Mouse (Mus musculus) adrenal gland, postnatal 14 days (tissue): Measurements from ENCODE around the gene Cntnap5c. TPM values are rescaled to one million over a fixed set of nuclear protein-coding genes. Genes with fewer than 3 reads are reported as not detected.

ENCODE experiments used
- DNase-seq: peaks from one replicate; pipeline ENCODE4 v3.0.0; 2021; ENCODE audit warnings: mixed read lengths
- total RNA-seq: library from RNA; stranded (reverse); gene quantifications from 2 replicates; pipeline ENCODE4 v1.2.3, GENCODE M21; 2021

Gene Cntnap5c
- total RNA-seq, 1 experiment from 2014 or later, result not detected

GRCm38 (mm10) chr17:58004491-58004890, 235.1 kb downstream of the Cntnap5c start:
- no peak for DNase-seq

- no peak for DNase-seq
Observed at GRCm38 (mm10) chr17:58041178-58041577, 271.8 kb downstream of the Cntnap5c start.

- DNase-seq, result no peak
Observed at GRCm38 (mm10) chr17:58045149-58045548, 275.8 kb downstream of the Cntnap5c start.

GRCm38 (mm10) chr17:58069912-58070311, 300.5 kb downstream of the Cntnap5c start:
- no peak for DNase-seq

- DNase-seq, result peak; percentile 16
Observed at GRCm38 (mm10) chr17:58082676-58083075, 313.3 kb downstream of the Cntnap5c start.

- no peak for DNase-seq
Observed at GRCm38 (mm10) chr17:58104505-58104904, 335.1 kb downstream of the Cntnap5c start.

GRCm38 (mm10) chr17:58107901-58108300, 338.5 kb downstream of the Cntnap5c start:
- DNase-seq, result no peak

GRCm38 (mm10) chr17:58108335-58108734, 339.0 kb downstream of the Cntnap5c start:
- no peak for DNase-seq

- no peak for DNase-seq
Observed at GRCm38 (mm10) chr17:58187171-58187570, 417.8 kb downstream of the Cntnap5c start.

GRCm38 (mm10) chr17:58201148-58201547, 431.8 kb downstream of the Cntnap5c start:
- DNase-seq, result no peak

- DNase-seq, result no peak
Observed at GRCm38 (mm10) chr17:58268058-58268457, 498.7 kb downstream of the Cntnap5c start.

GRCm38 (mm10) chr17:58351310-58351709, 581.9 kb downstream of the Cntnap5c start:
- no peak for DNase-seq

GRCm38 (mm10) chr17:58356224-58356623, 586.9 kb downstream of the Cntnap5c start:
- DNase-seq, result no peak

GRCm38 (mm10) chr17:58363582-58364267, 594.4 kb downstream of the Cntnap5c start:
- no peak for DNase-seq

GRCm38 (mm10) chr17:58370089-58370488, 600.7 kb downstream of the Cntnap5c start:
- no peak for DNase-seq

GRCm38 (mm10) chr17:58407769-58408168, 638.4 kb downstream of the Cntnap5c start:
- DNase-seq, result no peak

GRCm38 (mm10) chr17:58408756-58409155, 639.4 kb downstream of the Cntnap5c start:
- DNase-seq, result no peak

- DNase-seq, result no peak
Observed at GRCm38 (mm10) chr17:58437443-58437842, 668.1 kb downstream of the Cntnap5c start.

Other genes with a start within 250 kb of the Cntnap5c start
- gene Vmn2r120, start 224.1 kb upstream of the Cntnap5c start, total RNA-seq, result not detected in 2 replicates
- gene Gm21834, start 27.4 kb upstream of the Cntnap5c start, total RNA-seq, result not detected in 2 replicates